Mouse (Mus musculus): ENCODE results near the gene Rhbdd3. TPM values are rescaled to one million over a fixed set of nuclear protein-coding genes. Genes with fewer than 3 reads are reported as not detected.
"Not testable (repeated sequence)": the region's sequence is repeated elsewhere in the genome, so short reads cannot be mapped to it uniquely, and the experiment has no call there.

The Rhbdd3 gene
- polyA plus RNA-seq, 1 experiment, result 18.3 TPM

GRCm38 (mm10) chr11:5068126-5068971 lies 30.4 kb upstream of the Rhbdd3 start:
- peaks cover 47% of the 10 kb centered on the region for H3K36me3 ChIP-seq (ENCODE audit: control insufficient read depth, insufficient read depth, low read length, poor library complexity, severe bottlenecking)
- H3K27me3 ChIP-seq (ENCODE audit: control insufficient read depth, insufficient read depth, low read length, poor library complexity, severe bottlenecking), result no peaks in the 10 kb centered on the region
- no peak for TF ChIP-seq EP300 (IDR thresholded peaks at IDR 0.05; ENCODE audit: insufficient read depth, low read depth, low read length)
- no peak for TF ChIP-seq CTCF (IDR thresholded peaks at IDR 0.05; ENCODE audit: low read depth, low read length)
- TF ChIP-seq POLR2A (IDR thresholded peaks at IDR 0.05; ENCODE audit: insufficient read depth, low read length), result no peak
- H3K9me3 ChIP-seq (replicated peaks; ENCODE audit: control insufficient read depth, insufficient read depth, low read length, poor library complexity, severe bottlenecking), result no peaks in the 10 kb centered on the region
- H3K9ac ChIP-seq (ENCODE audit: low read depth, poor library complexity, severe bottlenecking), result no peak overlapping the region
- H3K27ac ChIP-seq (ENCODE audit: insufficient read depth, low read length), result no peak overlapping the region
- no peaks in the 10 kb centered on the region for H3K4me1 ChIP-seq (ENCODE audit: control insufficient read depth, insufficient read depth, low read length)
- H3K4me3 ChIP-seq (ENCODE audit: low read depth, low read length), result no peak overlapping the region

- Histone ChIP-seq H3K4me3 (ENCODE audit: low read depth, low read length) (no peak overlapping the region), H3K27me3 (ENCODE audit: control insufficient read depth, insufficient read depth, low read length, poor library complexity, severe bottlenecking) (no peaks in the 10 kb centered on the region), H3K9ac (ENCODE audit: low read depth, poor library complexity, severe bottlenecking) (no peak overlapping the region), H3K4me1 (ENCODE audit: control insufficient read depth, insufficient read depth, low read length) (no peaks in the 10 kb centered on the region), H3K36me3 (ENCODE audit: control insufficient read depth, insufficient read depth, low read length, poor library complexity, severe bottlenecking) (peaks cover 83% of the 10 kb centered on the region), H3K9me3 (replicated peaks; ENCODE audit: control insufficient read depth, insufficient read depth, low read length, poor library complexity, severe bottlenecking) (no peaks in the 10 kb centered on the region), H3K27ac (ENCODE audit: insufficient read depth, low read length) (no peak overlapping the region)
- TF ChIP-seq EP300 (IDR thresholded peaks at IDR 0.05; ENCODE audit: insufficient read depth, low read depth, low read length) (no peak), CTCF (IDR thresholded peaks at IDR 0.05; ENCODE audit: low read depth, low read length) (peak; percentile 16)
These were observed 23.8 kb upstream of the Rhbdd3 start for GRCm38 (mm10) chr11:5074882-5075281.

- 0 out of 2 replicates have a peak overlapping the region, but pooled peaks have one; percentile 35 for H3K9ac ChIP-seq (ENCODE audit: low read depth, poor library complexity, severe bottlenecking)
- no peaks in the 10 kb centered on the region for H3K9me3 ChIP-seq (replicated peaks; ENCODE audit: control insufficient read depth, insufficient read depth, low read length, poor library complexity, severe bottlenecking)
- H3K36me3 ChIP-seq (ENCODE audit: control insufficient read depth, insufficient read depth, low read length, poor library complexity, severe bottlenecking), result peaks cover 83% of the 10 kb centered on the region
- no peak overlapping the region for H3K4me3 ChIP-seq (ENCODE audit: low read depth, low read length)
- TF ChIP-seq POLR2A (IDR thresholded peaks at IDR 0.05; ENCODE audit: insufficient read depth, low read length), result no peak
- TF ChIP-seq CTCF (IDR thresholded peaks at IDR 0.05; ENCODE audit: low read depth, low read length), result no peak
- no peak for TF ChIP-seq EP300 (IDR thresholded peaks at IDR 0.05; ENCODE audit: insufficient read depth, low read depth, low read length)
- H3K4me1 ChIP-seq (ENCODE audit: control insufficient read depth, insufficient read depth, low read length), result no peaks in the 10 kb centered on the region
- no peaks in the 10 kb centered on the region for H3K27me3 ChIP-seq (ENCODE audit: control insufficient read depth, insufficient read depth, low read length, poor library complexity, severe bottlenecking)
- no peak overlapping the region for H3K27ac ChIP-seq (ENCODE audit: insufficient read depth, low read length)
These were observed 23.0 kb upstream of the Rhbdd3 start for GRCm38 (mm10) chr11:5075760-5076159.

GRCm38 (mm10) chr11:5076843-5077242 lies 21.9 kb upstream of the Rhbdd3 start:
- not testable (repeated sequence) for H3K27me3 ChIP-seq (ENCODE audit: control insufficient read depth, insufficient read depth, low read length, poor library complexity, severe bottlenecking); H3K9me3 ChIP-seq (replicated peaks; ENCODE audit: control insufficient read depth, insufficient read depth, low read length, poor library complexity, severe bottlenecking)

GRCm38 (mm10) chr11:5089147-5089546 lies 9.6 kb upstream of the Rhbdd3 start:
- H3K27ac ChIP-seq (ENCODE audit: insufficient read depth, low read length), result no peak overlapping the region
- no peak overlapping the region for H3K9ac ChIP-seq (ENCODE audit: low read depth, poor library complexity, severe bottlenecking)
- H3K36me3 ChIP-seq (ENCODE audit: control insufficient read depth, insufficient read depth, low read length, poor library complexity, severe bottlenecking), result peaks cover 98% of the 10 kb centered on the region
- no peaks in the 10 kb centered on the region for H3K9me3 ChIP-seq (replicated peaks; ENCODE audit: control insufficient read depth, insufficient read depth, low read length, poor library complexity, severe bottlenecking)
- no peak overlapping the region for H3K4me3 ChIP-seq (ENCODE audit: low read depth, low read length)
- no peaks in the 10 kb centered on the region for H3K4me1 ChIP-seq (ENCODE audit: control insufficient read depth, insufficient read depth, low read length)
- TF ChIP-seq POLR2A (IDR thresholded peaks at IDR 0.05; ENCODE audit: insufficient read depth, low read length) (no peak), EP300 (IDR thresholded peaks at IDR 0.05; ENCODE audit: insufficient read depth, low read depth, low read length) (no peak), CTCF (IDR thresholded peaks at IDR 0.05; ENCODE audit: low read depth, low read length) (no peak)
- H3K27me3 ChIP-seq (ENCODE audit: control insufficient read depth, insufficient read depth, low read length, poor library complexity, severe bottlenecking), result no peaks in the 10 kb centered on the region

More at GRCm38 (mm10) chr11:5076843-5077242, 21.9 kb upstream of the Rhbdd3 start:
- not testable (repeated sequence) for H3K4me3 ChIP-seq (ENCODE audit: low read depth, low read length); H3K9ac ChIP-seq (ENCODE audit: low read depth, poor library complexity, severe bottlenecking); H3K4me1 ChIP-seq (ENCODE audit: control insufficient read depth, insufficient read depth, low read length); H3K27ac ChIP-seq (ENCODE audit: insufficient read depth, low read length)
- H3K36me3 ChIP-seq (ENCODE audit: control insufficient read depth, insufficient read depth, low read length, poor library complexity, severe bottlenecking), result peaks cover 80% of the 10 kb centered on the region

GRCm38 (mm10) chr11:5091706-5092105 lies 7.0 kb upstream of the Rhbdd3 start:
- peak; percentile 45 for TF ChIP-seq CTCF (IDR thresholded peaks at IDR 0.05; ENCODE audit: low read depth, low read length)
- TF ChIP-seq EP300 (IDR thresholded peaks at IDR 0.05; ENCODE audit: insufficient read depth, low read depth, low read length), result no peak
- no peak overlapping the region for H3K9ac ChIP-seq (ENCODE audit: low read depth, poor library complexity, severe bottlenecking)
- peaks cover 74% of the 10 kb centered on the region for H3K36me3 ChIP-seq (ENCODE audit: control insufficient read depth, insufficient read depth, low read length, poor library complexity, severe bottlenecking)
- H3K27ac ChIP-seq (ENCODE audit: insufficient read depth, low read length), result no peak overlapping the region
- no peaks in the 10 kb centered on the region for H3K27me3 ChIP-seq (ENCODE audit: control insufficient read depth, insufficient read depth, low read length, poor library complexity, severe bottlenecking)
- H3K9me3 ChIP-seq (replicated peaks; ENCODE audit: control insufficient read depth, insufficient read depth, low read length, poor library complexity, severe bottlenecking), result no peaks in the 10 kb centered on the region
- H3K4me1 ChIP-seq (ENCODE audit: control insufficient read depth, insufficient read depth, low read length), result no peaks in the 10 kb centered on the region
- no peak overlapping the region for H3K4me3 ChIP-seq (ENCODE audit: low read depth, low read length)

All from ES-Bruce4 (cell line).